ENCODE assay signal across 18 mouse cellular contexts in genomic region chr8:76858534-76858933, GRCm38 (mm10). TPM values are rescaled to one million over a fixed set of nuclear protein-coding genes. Genes with fewer than 3 reads are reported as not detected.
DNase-seq lines count a peak whose midpoint lies in the region; TF ChIP-seq lines count a peak whose summit lies in the region.
"Had no signal": no experiment of that assay in that cellular context is flagged by ENCODE, and none has a peak within 500 bp of the region (broad histone marks: within the 10 kb centered on the region; RNA-seq: fewer than 3 reads in every experiment).

No protein-coding gene starts in this region.

- no peak overlapping the region for H3K27ac ChIP-seq in MEL (ENCODE audit: control insufficient read depth, low read depth, low read length)

- no peaks in the 10 kb centered on the region for H3K4me1 ChIP-seq in MEL (ENCODE audit: control insufficient read depth in 1 of 2, insufficient read depth in 2 of 2, low read length in 2 of 2)

- no peaks in the 10 kb centered on the region for H3K79me2 ChIP-seq in MEL (ENCODE audit: control insufficient read depth, insufficient read depth, low read length, poor library complexity)

- H3K36me3 ChIP-seq in MEL (ENCODE audit: control insufficient read depth in 1 of 2, insufficient read depth in 2 of 2, low read length in 2 of 2) = peaks cover 0 to 2% of the 10 kb centered on the region in 2 experiments; a peak in 1 of 4 replicates
- H3K36me3 ChIP-seq: G1E had no signal

- no peak for TF ChIP-seq CTCF in MEL (IDR thresholded peaks at IDR 0.05 in 2 of 3, conservative IDR thresholded peaks at IDR 0.05 in 1 of 3; ENCODE audit: control insufficient read depth in 1 of 3, insufficient read depth in 1 of 3, low read depth in 2 of 3, low read length in 3 of 3, poor library complexity in 1 of 3, severe bottlenecking in 1 of 3)

- TF ChIP-seq POLR2A in MEL (IDR thresholded peaks at IDR 0.05; ENCODE audit: control insufficient read depth in 1 of 2, insufficient read depth in 1 of 2, low read depth in 1 of 2, low read length in 2 of 2, poor library complexity in 1 of 2) = no peak

- no peak overlapping the region for H3K4me3 ChIP-seq in MEL (ENCODE audit: control insufficient read depth in 1 of 2, insufficient read depth in 1 of 2, low read depth in 2 of 2, low read length in 2 of 2)

- H3K27me3 ChIP-seq in MEL (ENCODE audit: control insufficient read depth in 1 of 2, insufficient read depth in 2 of 2, low read length in 2 of 2) = no peaks in the 10 kb centered on the region
- H3K27me3 ChIP-seq: CH12.LX had no signal

- peak; percentile 41 to 56; a peak in 3 of 4 replicates for TF ChIP-seq EP300 in MEL (IDR thresholded peaks at IDR 0.05; ENCODE audit: low read depth in 1 of 2, low read length in 2 of 2)

- DNase-seq in 416B (ENCODE audit: low read depth) (peak; percentile 39), MEL (ENCODE audit: low read depth, low spot score) (peak; percentile 28)
- no peak for DNase-seq in frontal cortex, postnatal 36 days (ENCODE audit: low spot score in 2 of 2)
- no peak for DNase-seq in spleen, postnatal 4 days (ENCODE audit: low spot score in 2 of 2)
- DNase-seq: adrenal gland, adult 2 months; adrenal gland, adult 8-10 months; adrenal gland, postnatal 10 days; adrenal gland, postnatal 14 days; adrenal gland, postnatal 25 days; adrenal gland, postnatal 36 days; B cell, adult 2 months; cerebellum, adult 11 months; cerebellum, adult 11-12 months; cerebellum, adult 18-20 months; cerebellum, adult 2 months; cerebellum, adult 8-10 months had no signal

- no peak for TF ChIP-seq RAD21 in MEL (IDR thresholded peaks at IDR 0.05; ENCODE audit: low read depth, low read length)

- no peak overlapping the region for H3K9ac ChIP-seq in MEL (ENCODE audit: control insufficient read depth, low read depth, low read length, poor library complexity, severe bottlenecking)

- H3K9me3 ChIP-seq in MEL (replicated peaks; ENCODE audit: insufficient read depth, low read length) = no peaks in the 10 kb centered on the region
- H3K9me3 ChIP-seq: G1E had no signal

TF ChIP-seq in MEL, 35 proteins besides CTCF, POLR2A, EP300 and RAD21:
- TF ChIP-seq TBP (IDR thresholded peaks at IDR 0.05; ENCODE audit: low read depth, low read length) = no peak
- TF ChIP-seq HCFC1 (IDR thresholded peaks at IDR 0.05; ENCODE audit: low read depth, low read length) = no peak
- TF ChIP-seq USF2 (IDR thresholded peaks at IDR 0.05; ENCODE audit: borderline replicate concordance in 1 of 2, insufficient read depth in 1 of 2, low read depth in 1 of 2, low read length in 2 of 2) = no peak
- TF ChIP-seq E2F4 (IDR thresholded peaks at IDR 0.05; ENCODE audit: borderline replicate concordance, low read depth, low read length) = no peak
- peak; percentile 47; the same call in 1 of the 2 replicates for TF ChIP-seq TCF12 (IDR thresholded peaks at IDR 0.05; ENCODE audit: low read depth, low read length)
- peak; percentile 65; the same call in 1 of the 2 replicates for TF ChIP-seq RCOR1 (IDR thresholded peaks at IDR 0.05; ENCODE audit: low read depth, low read length)
- no peak for TF ChIP-seq MYC (IDR thresholded peaks at IDR 0.05; ENCODE audit: low read depth, low read length)
- TF ChIP-seq GATA1 (IDR thresholded peaks at IDR 0.05; ENCODE audit: low read depth, low read length) = peak; percentile 39; the same call in 1 of the 2 replicates
TF ChIP-seq in MEL: peak in this region for 3.

RNA-seq across cellular contexts. Expression of gene Nr3c2, which starts 40.7 kb away (rescaled TPM):
- total RNA-seq in MEL (2012; rRNA removed) = 1.0 and 1.3 TPM in 2 replicates
- 1 to 10 TPM in 1 of 2 experiments, not detected in 1; 1.5 TPM for polyA plus RNA-seq in MEL (2012; ENCODE audit: insufficient read depth in 1 of 2, insufficient read length in 2 of 2, low read depth in 1 of 2, low replicate concordance in 2 of 2, missing spikeins in 1 of 2)

Comparison
In these comparisons a context has a peak if more than half of its experiments do, and no peak if none do; other contexts are left out.
1. DNase-seq: peak in 416B (single experiment) and MEL (single experiment); none in frontal cortex, postnatal 36 days (0 of 2) and spleen, postnatal 4 days (0 of 2).